Comparison of ENCODE assay signal across 16 mouse cellular contexts in the genomic region with DNA sequence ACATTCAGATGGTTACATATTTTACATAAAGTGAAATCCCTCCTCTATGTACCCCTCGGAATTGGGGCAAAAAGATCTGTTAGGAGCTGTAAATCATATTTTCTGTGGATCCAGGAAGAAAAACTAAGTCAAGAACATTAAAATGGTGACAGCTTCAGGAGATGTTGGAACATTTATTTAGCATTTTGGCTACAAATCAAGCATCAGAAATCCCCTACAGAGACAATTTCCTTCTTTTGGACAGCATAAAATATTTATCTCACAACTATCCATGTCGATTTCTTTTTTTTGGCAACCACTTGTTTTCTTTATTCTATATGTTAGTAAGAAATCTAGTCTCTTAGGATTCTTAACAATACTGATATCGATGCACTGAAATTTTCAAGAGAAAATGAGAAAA. TPM values are rescaled to one million over a fixed set of nuclear protein-coding genes. Genes with fewer than 3 reads are reported as not detected.
DNase-seq lines count a peak whose midpoint lies in the region; ATAC-seq lines count a peak whose summit lies in the region.
"Had no signal": no experiment of that assay in that cellular context is flagged by ENCODE, and none has a peak within 500 bp of the region (broad histone marks: within the 10 kb centered on the region; RNA-seq: fewer than 3 reads in every experiment).

No protein-coding gene starts in this region.

- no peaks in the 10 kb centered on the region for H3K36me3 ChIP-seq in embryonic facial prominence, embryonic 14.5 days (ENCODE audit: control insufficient read depth, insufficient read depth, low read length)
- no peaks in the 10 kb centered on the region for H3K36me3 ChIP-seq in embryonic facial prominence, embryonic 10.5 days (replicated peaks)
- H3K36me3 ChIP-seq in hindbrain, embryonic 16.5 days (ENCODE audit: control insufficient read depth, insufficient read depth, low read length) = no peaks in the 10 kb centered on the region
- H3K36me3 ChIP-seq: embryonic facial prominence, embryonic 13.5 days; forebrain, embryonic 15.5 days had no signal

- H3K27ac ChIP-seq in embryonic facial prominence, embryonic 14.5 days (replicated peaks; ENCODE audit: low read depth, low read length) = no peak overlapping the region
- no peak overlapping the region for H3K27ac ChIP-seq in embryonic facial prominence, embryonic 10.5 days (replicated peaks)
- no peak overlapping the region for H3K27ac ChIP-seq in hindbrain, embryonic 16.5 days (ENCODE audit: low read depth, low read length)
- H3K27ac ChIP-seq: embryonic facial prominence, embryonic 13.5 days; forebrain, embryonic 13.5 days; forebrain, embryonic 15.5 days had no signal

- no peak for ATAC-seq in embryonic facial prominence, embryonic 14.5 days (ENCODE audit: low read depth)
- no peak for ATAC-seq in hindbrain, embryonic 16.5 days
- ATAC-seq: forebrain, embryonic 13.5 days; forebrain, embryonic 15.5 days; forebrain, postnatal 0 days had no signal

- peak; percentile 21 for DNase-seq in cerebellum, adult 8-10 months
- DNase-seq in cerebellum, adult 11-12 months = no peak
- peak; percentile 9 for DNase-seq in embryonic facial prominence, embryonic 14.5 days (ENCODE audit: low spot score)
- no peak for DNase-seq in embryonic facial prominence, embryonic 10.5 days (ENCODE audit: low spot score)
- DNase-seq: adrenal gland, adult 2 months; adrenal gland, postnatal 10 days; adrenal gland, postnatal 25 days; forebrain, postnatal 0 days had no signal

- no peaks in the 10 kb centered on the region for H3K4me1 ChIP-seq in embryonic facial prominence, embryonic 14.5 days (ENCODE audit: control insufficient read depth, insufficient read depth, low read length)
- no peaks in the 10 kb centered on the region for H3K4me1 ChIP-seq in embryonic facial prominence, embryonic 10.5 days
- H3K4me1 ChIP-seq in hindbrain, embryonic 16.5 days (ENCODE audit: control insufficient read depth, insufficient read depth, low read depth, low read length) = no peaks in the 10 kb centered on the region
- H3K4me1 ChIP-seq: embryonic facial prominence, embryonic 13.5 days; forebrain, embryonic 13.5 days; forebrain, embryonic 15.5 days had no signal

- H3K4me2 ChIP-seq in embryonic facial prominence, embryonic 14.5 days (ENCODE audit: low read depth, low read length) = no peak overlapping the region
- H3K4me2 ChIP-seq in hindbrain, embryonic 16.5 days (ENCODE audit: low read length) = no peak overlapping the region
- H3K4me2 ChIP-seq: embryonic facial prominence, embryonic 13.5 days; forebrain, embryonic 13.5 days; forebrain, embryonic 15.5 days had no signal

- H3K9ac ChIP-seq in embryonic facial prominence, embryonic 14.5 days (ENCODE audit: low read depth, low read length) = no peak overlapping the region
- H3K9ac ChIP-seq in hindbrain, embryonic 16.5 days (ENCODE audit: low read depth, low read length) = no peak overlapping the region
- H3K9ac ChIP-seq: embryonic facial prominence, embryonic 13.5 days; forebrain, embryonic 13.5 days; forebrain, embryonic 15.5 days; forebrain, postnatal 0 days had no signal

- H3K27me3 ChIP-seq in embryonic facial prominence, embryonic 14.5 days (replicated peaks; ENCODE audit: control insufficient read depth, insufficient read depth, low read length) = no peaks in the 10 kb centered on the region
- no peaks in the 10 kb centered on the region for H3K27me3 ChIP-seq in embryonic facial prominence, embryonic 10.5 days (replicated peaks; ENCODE audit: low read depth, poor library complexity, severe bottlenecking)
- H3K27me3 ChIP-seq in hindbrain, embryonic 16.5 days (replicated peaks; ENCODE audit: control insufficient read depth, insufficient read depth, low read length) = no peaks in the 10 kb centered on the region
- H3K27me3 ChIP-seq: embryonic facial prominence, embryonic 13.5 days; forebrain, embryonic 13.5 days; forebrain, embryonic 15.5 days had no signal

- no peak overlapping the region for H3K4me3 ChIP-seq in embryonic facial prominence, embryonic 14.5 days (ENCODE audit: low read depth, low read length)
- H3K4me3 ChIP-seq in embryonic facial prominence, embryonic 10.5 days = no peak overlapping the region
- H3K4me3 ChIP-seq in hindbrain, embryonic 16.5 days (ENCODE audit: low read length) = no peak overlapping the region
- H3K4me3 ChIP-seq: embryonic facial prominence, embryonic 13.5 days; forebrain, embryonic 13.5 days; forebrain, embryonic 15.5 days had no signal

- 81% methylated on average over 3 of the region's 3 CpGs for WGBS in embryonic facial prominence, embryonic 14.5 days
- WGBS in embryonic facial prominence, embryonic 10.5 days = 89% methylated on average over 3 of the region's 3 CpGs
- 82% methylated on average over 3 of the region's 3 CpGs for WGBS in hindbrain, embryonic 16.5 days

- no peaks in the 10 kb centered on the region for H3K9me3 ChIP-seq in embryonic facial prominence, embryonic 14.5 days (ENCODE audit: control insufficient read depth, low read length)
- no peaks in the 10 kb centered on the region for H3K9me3 ChIP-seq in embryonic facial prominence, embryonic 10.5 days
- H3K9me3 ChIP-seq in hindbrain, embryonic 16.5 days (ENCODE audit: control insufficient read depth, low read length) = no peaks in the 10 kb centered on the region
- H3K9me3 ChIP-seq: embryonic facial prominence, embryonic 13.5 days; forebrain, embryonic 13.5 days; forebrain, embryonic 15.5 days had no signal

RNA-seq across cellular contexts. Expression of gene Gabra6, which starts 0.7 kb away (rescaled TPM):
- not detected in 2 replicates for polyA plus RNA-seq in embryonic facial prominence, embryonic 14.5 days (2014; fragmentation: Nextera tagmentation; extraction: Ambion mirVana)
- polyA plus RNA-seq in embryonic facial prominence, embryonic 10.5 days (2016; fragmentation: Nextera tagmentation; extraction: Ambion mirVana) = not detected in 2 replicates
- polyA plus RNA-seq in hindbrain, embryonic 16.5 days (2015; fragmentation: Nextera tagmentation; extraction: Ambion mirVana) = not detected in 2 replicates
- polyA plus RNA-seq: adrenal gland, adult 2 months; C2C12; cortical plate, adult 2 months; embryonic facial prominence, embryonic 11.5 days; forebrain, embryonic 11.5 days; forebrain, embryonic 13.5 days had no signal

Comparison
In these comparisons a context has a peak if more than half of its experiments do, and no peak if none do; other contexts are left out.
1. DNase-seq: peak in cerebellum, adult 8-10 months (single experiment) and embryonic facial prominence, embryonic 14.5 days (single experiment); none in cerebellum, adult 11-12 months (single experiment) and embryonic facial prominence, embryonic 10.5 days (single experiment).